Mouse (Mus musculus): Measurements from ENCODE around the gene Phldb2. TPM values are rescaled to one million over a fixed set of nuclear protein-coding genes. Genes with fewer than 3 reads are reported as not detected.
A peak's percentile ranks its signal among the peaks of the same experiment; 100 is the strongest.

Gene Phldb2
- polyA plus RNA-seq, 1 experiment: 25.7 TPM

GRCm38 (mm10) chr16:45973959-45974686 is 20.7 kb upstream of the Phldb2 start:
- Histone ChIP-seq H3ac (ENCODE audit: control insufficient read depth, insufficient read length) (no peak overlapping the region), H3K27me3 (ENCODE audit: control insufficient read depth, insufficient read depth, insufficient read length) (no peaks in the 10 kb centered on the region), H3K4me2 (ENCODE audit: low read depth) (no peak overlapping the region), H3K36me3 (ENCODE audit: control insufficient read depth, insufficient read depth) (no peaks in the 10 kb centered on the region), H3K4me3 (no peak overlapping the region), H3K79me2 (ENCODE audit: control insufficient read depth, insufficient read depth) (no peaks in the 10 kb centered on the region)
- no peak for TF ChIP-seq MYOD1 (IDR thresholded peaks at IDR 0.05; ENCODE audit: control insufficient read depth in 1 of 3, insufficient read length in 2 of 3, low read depth in 2 of 3)
- TF ChIP-seq TCF3 (IDR thresholded peaks at IDR 0.05; ENCODE audit: insufficient read length, low read depth): no peak
- TF ChIP-seq MYOG (IDR thresholded peaks at IDR 0.05; ENCODE audit: control insufficient read depth in 1 of 3, insufficient read depth in 1 of 3, insufficient read length in 2 of 3, low read depth in 2 of 3): no peak
- TF ChIP-seq POLR2AphosphoS2 (IDR thresholded peaks at IDR 0.05; ENCODE audit: insufficient read length, low read depth): no peak
- no peak for TF ChIP-seq MAX (IDR thresholded peaks at IDR 0.05; ENCODE audit: low read depth)
- TF ChIP-seq POLR2A (IDR thresholded peaks at IDR 0.05; ENCODE audit: insufficient read length, low read depth): no peak
- TF ChIP-seq CEBPB (IDR thresholded peaks at IDR 0.05; ENCODE audit: insufficient read depth, poor library complexity, severe bottlenecking): no peak
- TF ChIP-seq REST (IDR thresholded peaks at IDR 0.05; ENCODE audit: insufficient read depth, insufficient read length): no peak
- TF ChIP-seq SRF (IDR thresholded peaks at IDR 0.05; ENCODE audit: control insufficient read depth, insufficient read length, low read depth): no peak
- no peak for TF ChIP-seq USF1 (IDR thresholded peaks at IDR 0.05; ENCODE audit: low read depth)
- TF ChIP-seq E2F4 (IDR thresholded peaks at IDR 0.05; ENCODE audit: insufficient read depth): no peak
- TF ChIP-seq TCF12 (IDR thresholded peaks at IDR 0.05; ENCODE audit: insufficient read depth, poor library complexity, severe bottlenecking): no peak

GRCm38 (mm10) chr16:45970187-45970586 is 16.8 kb upstream of the Phldb2 start:
- H3ac ChIP-seq (ENCODE audit: control insufficient read depth, insufficient read length): no peak overlapping the region
- TF ChIP-seq USF1 (IDR thresholded peaks at IDR 0.05; ENCODE audit: low read depth): peak; percentile 68
- TF ChIP-seq POLR2AphosphoS2 (IDR thresholded peaks at IDR 0.05; ENCODE audit: insufficient read length, low read depth): no peak
- no peak for TF ChIP-seq MYOD1 (IDR thresholded peaks at IDR 0.05; ENCODE audit: control insufficient read depth in 1 of 3, insufficient read length in 2 of 3, low read depth in 2 of 3)
- no peaks in the 10 kb centered on the region for H3K27me3 ChIP-seq (ENCODE audit: control insufficient read depth, insufficient read depth, insufficient read length)
- H3K4me2 ChIP-seq (ENCODE audit: low read depth): no peak overlapping the region
- no peak overlapping the region for H3K4me3 ChIP-seq
- H3K36me3 ChIP-seq (ENCODE audit: control insufficient read depth, insufficient read depth): no peaks in the 10 kb centered on the region
- H3K79me2 ChIP-seq (ENCODE audit: control insufficient read depth, insufficient read depth): no peaks in the 10 kb centered on the region

DNA sequence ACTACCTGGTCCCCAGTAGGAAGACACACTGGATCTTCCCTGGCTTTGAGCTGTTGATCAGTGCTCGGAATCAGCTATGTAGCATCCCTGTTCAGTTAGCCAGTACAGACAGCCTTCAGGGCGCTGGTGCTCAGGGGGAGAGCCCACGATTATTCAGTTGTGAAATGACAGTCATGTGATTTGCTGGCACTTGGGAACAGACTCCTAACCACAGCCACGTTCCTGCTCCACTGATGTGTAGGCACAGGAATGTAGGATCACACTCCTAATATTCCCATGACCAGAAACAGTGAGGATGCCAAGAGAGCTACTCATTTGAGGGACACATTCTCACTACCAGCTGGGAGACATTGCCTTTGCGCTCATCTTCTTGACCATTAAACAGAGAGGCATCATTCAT is 15.3 kb upstream of the Phldb2 start:
- TF ChIP-seq MAX (IDR thresholded peaks at IDR 0.05; ENCODE audit: low read depth) (no peak), MYOD1 (IDR thresholded peaks at IDR 0.05; ENCODE audit: control insufficient read depth in 1 of 3, insufficient read length in 2 of 3, low read depth in 2 of 3) (no peak), CEBPB (IDR thresholded peaks at IDR 0.05; ENCODE audit: insufficient read depth, poor library complexity, severe bottlenecking) (peak; percentile 48), SRF (IDR thresholded peaks at IDR 0.05; ENCODE audit: control insufficient read depth, insufficient read length, low read depth) (no peak), MYOG (IDR thresholded peaks at IDR 0.05; ENCODE audit: control insufficient read depth in 1 of 3, insufficient read depth in 1 of 3, insufficient read length in 2 of 3, low read depth in 2 of 3) (peak in 1 of 3 experiments; percentile 26), USF1 (IDR thresholded peaks at IDR 0.05; ENCODE audit: low read depth) (peak; percentile 73), TCF3 (IDR thresholded peaks at IDR 0.05; ENCODE audit: insufficient read length, low read depth) (no peak)
- Histone ChIP-seq H3K4me3 (no peak overlapping the region), H3K4me2 (ENCODE audit: low read depth) (peak overlapping the region; percentile 20), H3ac (ENCODE audit: control insufficient read depth, insufficient read length) (no peak overlapping the region), H3K27me3 (ENCODE audit: control insufficient read depth, insufficient read depth, insufficient read length) (no peaks in the 10 kb centered on the region), H3K36me3 (ENCODE audit: control insufficient read depth, insufficient read depth) (no peaks in the 10 kb centered on the region), H3K79me2 (ENCODE audit: control insufficient read depth, insufficient read depth) (no peaks in the 10 kb centered on the region)

GRCm38 (mm10) chr16:45967471-45967870 is 14.1 kb upstream of the Phldb2 start:
- H3K79me2 ChIP-seq (ENCODE audit: control insufficient read depth, insufficient read depth): no peaks in the 10 kb centered on the region
- H3K36me3 ChIP-seq (ENCODE audit: control insufficient read depth, insufficient read depth): no peaks in the 10 kb centered on the region
- TF ChIP-seq REST (IDR thresholded peaks at IDR 0.05; ENCODE audit: insufficient read depth, insufficient read length) (no peak), USF1 (IDR thresholded peaks at IDR 0.05; ENCODE audit: low read depth) (no peak), CEBPB (IDR thresholded peaks at IDR 0.05; ENCODE audit: insufficient read depth, poor library complexity, severe bottlenecking) (no peak), TCF12 (IDR thresholded peaks at IDR 0.05; ENCODE audit: insufficient read depth, poor library complexity, severe bottlenecking) (no peak), SRF (IDR thresholded peaks at IDR 0.05; ENCODE audit: control insufficient read depth, insufficient read length, low read depth) (no peak), MYOG (IDR thresholded peaks at IDR 0.05; ENCODE audit: control insufficient read depth in 1 of 3, insufficient read depth in 1 of 3, insufficient read length in 2 of 3, low read depth in 2 of 3) (no peak), TCF3 (IDR thresholded peaks at IDR 0.05; ENCODE audit: insufficient read length, low read depth) (no peak), MAX (IDR thresholded peaks at IDR 0.05; ENCODE audit: low read depth) (no peak), E2F4 (IDR thresholded peaks at IDR 0.05; ENCODE audit: insufficient read depth) (no peak), POLR2A (IDR thresholded peaks at IDR 0.05; ENCODE audit: insufficient read length, low read depth) (no peak), MYOD1 (IDR thresholded peaks at IDR 0.05; ENCODE audit: control insufficient read depth in 1 of 3, insufficient read length in 2 of 3, low read depth in 2 of 3) (no peak)
- no peak overlapping the region for H3K4me3 ChIP-seq
- H3K27me3 ChIP-seq (ENCODE audit: control insufficient read depth, insufficient read depth, insufficient read length): no peaks in the 10 kb centered on the region
- H3ac ChIP-seq (ENCODE audit: control insufficient read depth, insufficient read length): no peak overlapping the region
- no peak overlapping the region for H3K4me2 ChIP-seq (ENCODE audit: low read depth)

- H3K79me2 ChIP-seq (ENCODE audit: control insufficient read depth, insufficient read depth): no peaks in the 10 kb centered on the region
- H3ac ChIP-seq (ENCODE audit: control insufficient read depth, insufficient read length): no peak overlapping the region
- H3K4me3 ChIP-seq: no peak overlapping the region
- H3K36me3 ChIP-seq (ENCODE audit: control insufficient read depth, insufficient read depth): no peaks in the 10 kb centered on the region
- no peak overlapping the region for H3K4me2 ChIP-seq (ENCODE audit: low read depth)
- TF ChIP-seq TCF12 (IDR thresholded peaks at IDR 0.05; ENCODE audit: insufficient read depth, poor library complexity, severe bottlenecking): no peak
- TF ChIP-seq MYOG (IDR thresholded peaks at IDR 0.05; ENCODE audit: control insufficient read depth in 1 of 3, insufficient read depth in 1 of 3, insufficient read length in 2 of 3, low read depth in 2 of 3): no peak
- no peak for TF ChIP-seq SRF (IDR thresholded peaks at IDR 0.05; ENCODE audit: control insufficient read depth, insufficient read length, low read depth)
- no peak for TF ChIP-seq MAX (IDR thresholded peaks at IDR 0.05; ENCODE audit: low read depth)
- no peak for TF ChIP-seq POLR2AphosphoS2 (IDR thresholded peaks at IDR 0.05; ENCODE audit: insufficient read length, low read depth)
- no peak for TF ChIP-seq POLR2A (IDR thresholded peaks at IDR 0.05; ENCODE audit: insufficient read length, low read depth)
- no peaks in the 10 kb centered on the region for H3K27me3 ChIP-seq (ENCODE audit: control insufficient read depth, insufficient read depth, insufficient read length)
Observed at GRCm38 (mm10) chr16:45966604-45967003, 13.2 kb upstream of the Phldb2 start.
